Mouse (Mus musculus): ENCODE measurements around the gene Zfp428.

DNA sequence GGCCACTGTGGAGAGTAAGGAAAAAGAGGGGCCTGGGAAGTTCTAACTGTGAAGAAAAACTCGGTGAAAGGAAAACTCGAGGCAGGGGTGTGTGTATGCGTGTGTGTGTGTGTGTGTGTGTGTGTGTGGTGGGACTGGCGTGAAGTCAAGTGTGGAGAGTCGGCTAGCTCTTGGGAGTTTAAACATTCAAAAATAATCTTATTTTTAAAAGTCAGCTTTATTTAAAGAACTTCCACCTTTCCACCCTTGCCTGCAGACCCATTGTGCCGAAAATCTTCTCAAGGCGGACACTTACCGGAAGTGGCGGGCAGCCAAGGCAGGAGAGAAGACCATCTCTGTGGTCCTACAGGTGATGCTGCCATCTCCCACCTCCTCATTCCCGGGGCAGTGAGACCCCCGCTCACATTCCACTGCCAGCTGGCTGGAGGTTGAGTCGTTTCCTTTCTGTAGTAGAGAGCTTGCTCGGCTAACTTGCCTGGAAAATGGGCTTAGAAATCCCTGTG is 40.8 kb downstream of the Zfp428 start:
- TF ChIP-seq ZNF384 (IDR thresholded peaks at IDR 0.05; ENCODE audit: low read depth, low read length), result no peak
- TF ChIP-seq CHD2 (IDR thresholded peaks at IDR 0.05; ENCODE audit: low read depth, low read length), result no peak
- no peak for TF ChIP-seq MAFK (IDR thresholded peaks at IDR 0.05; ENCODE audit: insufficient read depth, low read depth, low read length)
- no peak for TF ChIP-seq HCFC1 (IDR thresholded peaks at IDR 0.05; ENCODE audit: borderline replicate concordance, insufficient read depth, low read length)

All from ES-E14 (cell line).